Mouse (Mus musculus) lung, postnatal 0 days (tissue): ENCODE data around the gene Gnptab.
"Not testable (repeated sequence)": the region's sequence is repeated elsewhere in the genome, so short reads cannot be mapped to it uniquely, and the experiment has no call there.

Experiments used
- CTCF ChIP-seq: IDR thresholded peaks from 2 replicates; pipeline ENCODE4 v1.5.1; 2016; ENCODE audit warnings: antibody characterized with exemption, mild to moderate bottlenecking
- EP300 ChIP-seq: IDR thresholded peaks from 2 replicates; pipeline ENCODE4 v1.6.1; 2016; ENCODE audit warnings: antibody characterized with exemption, mild to moderate bottlenecking, control low read depth

- TF ChIP-seq CTCF, EP300: not testable (repeated sequence)
Observed at GRCm38 (mm10) chr10:88372945-88373344, 6.0 kb upstream of the Gnptab start.
